Mouse (Mus musculus): Measurements from ENCODE around the gene Ssu2. TPM values are rescaled to one million over a fixed set of nuclear protein-coding genes. Genes with fewer than 3 reads are reported as not detected.

Gene Ssu2
- 1 to 10 TPM; 2.3 TPM for total RNA-seq (2021)
- long read RNA-seq, experiment 1, partial matches to known transcripts: 0 of 1 reads
- long read RNA-seq, experiment 1, other reads (novel, unspliced or antisense): 1 of 1 reads
- long read RNA-seq, experiment 2, partial matches to known transcripts: 1 of 3 reads
- long read RNA-seq, experiment 2, other reads (novel, unspliced or antisense): 2 of 3 reads

DNA sequence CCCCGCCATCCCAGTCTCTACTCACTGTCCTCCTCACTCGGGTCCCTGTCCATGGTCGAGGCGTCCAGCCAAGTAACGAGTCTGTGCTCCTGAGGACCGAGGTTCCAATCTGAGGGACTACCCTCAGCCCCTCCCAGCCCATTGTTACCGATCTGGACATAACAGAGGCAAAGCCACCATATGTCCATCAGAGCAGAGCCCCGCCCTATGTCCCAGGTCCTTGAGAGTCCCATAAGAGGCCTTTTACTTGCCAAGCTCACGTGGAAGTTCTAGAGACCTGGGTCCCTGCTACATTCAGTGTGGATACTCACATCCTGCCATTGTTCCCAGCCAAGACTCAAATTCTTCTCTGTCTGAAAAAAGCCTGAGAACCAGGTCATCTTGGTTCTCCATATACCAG, at the start of gene Ssu2:
TSS of gene Ssu2 (minus strand) at position 77 of the 400 bp plus-strand sequence.
- DNase-seq: no peak

DNA sequence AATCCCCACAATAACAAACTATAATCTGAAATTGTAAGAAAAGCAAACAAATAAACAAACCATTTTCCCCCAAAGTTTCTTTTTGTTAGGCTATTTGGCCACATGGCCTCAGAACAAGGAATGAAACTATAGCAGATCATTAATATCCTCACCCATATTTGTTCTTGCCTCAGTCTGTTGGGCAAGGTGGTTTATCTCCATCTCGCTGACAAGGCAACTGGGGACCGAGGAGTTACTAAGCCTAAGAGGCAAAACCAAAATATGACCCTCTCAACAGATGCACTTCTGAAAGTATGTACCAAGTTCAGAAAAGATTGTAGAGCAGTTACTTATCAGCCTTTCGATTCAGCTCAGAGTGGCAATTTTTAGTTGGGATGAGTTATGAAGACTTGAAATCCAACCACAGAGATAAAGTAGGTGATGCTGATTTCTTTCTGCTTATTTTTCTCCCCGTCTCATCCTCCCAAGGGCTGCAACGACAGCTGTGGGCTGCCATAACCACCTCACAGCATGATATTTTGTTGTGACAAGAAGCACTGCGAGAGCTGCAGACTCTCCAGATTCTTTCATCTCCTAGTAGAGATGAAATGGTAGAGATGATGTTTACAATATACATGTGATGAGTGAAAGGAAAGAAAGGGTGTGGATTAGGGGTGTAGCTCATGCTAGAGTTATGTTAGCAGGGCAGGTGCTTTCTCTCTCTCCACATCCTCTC, 38.4 kb upstream of the Ssu2 start:
- DNase-seq: no peak

- DNase-seq: no peak
Measured at GRCm38 (mm10) chr6:112423746-112424501, 36.1 kb upstream of the Ssu2 start.

GRCm38 (mm10) chr6:112420883-112421282, 33.1 kb upstream of the Ssu2 start:
- DNase-seq: no peak

- no peak for DNase-seq
Measured at GRCm38 (mm10) chr6:112419333-112419732, 31.5 kb upstream of the Ssu2 start.

- no peak for DNase-seq
Measured at GRCm38 (mm10) chr6:112404111-112404510, 16.3 kb upstream of the Ssu2 start.

DNA sequence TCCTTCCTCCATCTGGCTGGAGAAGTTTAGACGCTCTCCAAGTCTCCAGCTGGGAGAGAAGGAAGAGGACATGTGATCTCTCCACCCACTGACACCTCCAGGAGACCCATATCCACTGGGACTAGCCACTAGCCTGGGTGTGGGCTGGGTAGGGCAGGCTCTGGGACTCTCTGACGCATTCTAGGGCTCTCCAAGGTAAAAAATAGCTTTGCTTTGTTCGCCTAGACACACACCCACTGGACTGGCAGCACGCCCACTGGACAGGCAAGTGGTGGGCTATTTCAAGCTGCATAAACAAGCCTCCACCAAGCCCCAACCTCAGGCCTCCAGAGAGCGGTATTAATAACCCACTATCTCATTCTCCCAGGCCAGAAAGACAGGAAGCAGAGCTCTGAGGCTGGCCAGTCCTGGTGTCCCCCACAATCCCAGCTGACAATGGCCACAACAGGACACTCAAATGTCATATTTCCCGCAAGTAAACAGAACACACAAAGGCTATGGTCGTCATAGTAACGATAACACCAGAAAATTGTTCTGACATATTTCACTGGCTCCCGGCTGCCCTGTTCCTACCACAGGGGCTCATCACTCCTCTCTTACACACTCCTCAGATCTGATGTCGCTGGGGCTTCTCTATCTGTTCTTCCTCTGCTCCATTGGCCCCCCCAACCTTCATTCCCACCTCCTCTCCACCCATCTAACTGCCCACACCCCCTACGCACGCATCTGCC, 14.3 kb upstream of the Ssu2 start:
- DNase-seq: peak; percentile 83

- DNase-seq: no peak
Measured at GRCm38 (mm10) chr6:112397351-112397750, 9.5 kb upstream of the Ssu2 start.

GRCm38 (mm10) chr6:112396352-112396751, 8.5 kb upstream of the Ssu2 start:
- DNase-seq: no peak

- DNase-seq: no peak
Measured at GRCm38 (mm10) chr6:112388385-112388784, 562 bp upstream of the Ssu2 start.

DNA sequence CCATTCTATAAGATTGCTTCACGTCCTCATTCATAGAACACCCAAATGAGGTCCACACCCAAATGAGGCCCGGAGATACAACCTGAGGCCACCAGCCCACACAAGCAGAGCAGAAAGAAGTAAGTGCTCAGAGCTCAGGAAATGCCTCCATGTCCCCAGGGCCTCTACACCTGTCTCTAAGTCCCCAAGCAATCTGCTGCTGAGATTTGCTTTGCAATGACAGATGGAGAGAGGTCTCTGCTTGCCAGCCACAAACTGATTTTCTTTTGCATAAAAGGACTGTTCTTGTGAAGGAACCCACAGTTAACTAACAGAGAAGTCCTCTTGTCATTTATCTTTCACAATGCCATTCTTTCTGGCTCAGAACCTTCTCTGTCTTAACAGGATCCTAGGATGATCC, 1.6 kb downstream of the Ssu2 start:
- DNase-seq: no peak

- no peak for DNase-seq
Measured at GRCm38 (mm10) chr6:112382990-112383685, 4.7 kb downstream of the Ssu2 start.

DNA sequence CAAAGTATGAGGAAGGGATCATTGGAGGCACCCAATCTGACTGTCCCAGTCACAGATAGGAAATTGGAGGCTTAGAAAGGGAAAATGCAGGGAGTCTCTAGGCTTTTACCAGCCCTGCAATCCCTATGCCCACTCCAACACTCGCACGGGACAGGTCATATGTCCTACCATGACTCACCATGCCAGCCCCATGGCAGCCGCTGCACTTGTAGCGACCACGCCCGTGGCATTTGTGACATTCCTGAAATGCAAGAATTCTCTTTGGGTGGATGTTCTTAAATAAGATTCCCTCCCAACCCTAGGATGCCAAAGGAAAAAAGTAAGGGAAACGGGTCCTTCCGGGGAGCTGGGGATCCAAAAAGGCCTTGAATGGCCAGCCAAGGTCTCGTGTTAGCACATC, 8.8 kb downstream of the Ssu2 start:
- no peak for DNase-seq

GRCm38 (mm10) chr6:112375661-112376392, 12.0 kb downstream of the Ssu2 start:
- no peak for DNase-seq

DNA sequence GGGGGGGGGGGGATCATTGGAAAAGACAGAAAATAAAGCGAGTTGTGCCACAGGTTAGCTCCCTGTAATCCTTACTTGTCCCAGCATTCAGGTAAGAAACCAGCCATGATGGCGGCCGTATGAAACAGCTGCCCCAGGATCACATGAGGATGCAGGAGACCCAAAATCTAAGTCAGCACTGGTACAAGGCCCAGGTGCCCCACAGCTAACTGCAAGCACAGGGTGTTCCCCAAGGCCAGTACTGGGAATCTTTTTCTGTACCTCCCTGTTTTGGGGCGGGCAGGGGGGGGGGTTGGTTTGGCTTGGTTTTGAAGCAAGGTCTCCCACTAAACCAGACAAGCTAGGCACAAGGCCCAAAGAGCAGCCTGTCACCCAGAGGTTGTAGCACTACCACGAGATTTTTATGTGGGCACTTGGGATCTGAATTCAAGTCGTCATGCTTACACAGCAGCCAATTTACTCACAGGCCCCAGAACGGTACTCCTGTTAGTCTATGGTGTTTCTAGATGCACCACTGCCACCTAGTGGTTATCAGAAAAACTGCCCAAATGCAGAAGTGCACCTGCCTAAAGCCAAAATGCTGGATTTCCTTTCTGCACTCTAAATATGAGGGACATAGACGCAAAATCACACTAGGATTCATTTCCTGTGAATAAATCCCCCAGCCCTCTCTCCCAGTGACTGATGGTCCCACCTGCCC, 13.8 kb downstream of the Ssu2 start:
- DNase-seq: no peak

GRCm38 (mm10) chr6:112365294-112365693, 22.5 kb downstream of the Ssu2 start:
- no peak for DNase-seq

GRCm38 (mm10) chr6:112364581-112364980, 23.2 kb downstream of the Ssu2 start:
- peak; percentile 34 for DNase-seq

DNA sequence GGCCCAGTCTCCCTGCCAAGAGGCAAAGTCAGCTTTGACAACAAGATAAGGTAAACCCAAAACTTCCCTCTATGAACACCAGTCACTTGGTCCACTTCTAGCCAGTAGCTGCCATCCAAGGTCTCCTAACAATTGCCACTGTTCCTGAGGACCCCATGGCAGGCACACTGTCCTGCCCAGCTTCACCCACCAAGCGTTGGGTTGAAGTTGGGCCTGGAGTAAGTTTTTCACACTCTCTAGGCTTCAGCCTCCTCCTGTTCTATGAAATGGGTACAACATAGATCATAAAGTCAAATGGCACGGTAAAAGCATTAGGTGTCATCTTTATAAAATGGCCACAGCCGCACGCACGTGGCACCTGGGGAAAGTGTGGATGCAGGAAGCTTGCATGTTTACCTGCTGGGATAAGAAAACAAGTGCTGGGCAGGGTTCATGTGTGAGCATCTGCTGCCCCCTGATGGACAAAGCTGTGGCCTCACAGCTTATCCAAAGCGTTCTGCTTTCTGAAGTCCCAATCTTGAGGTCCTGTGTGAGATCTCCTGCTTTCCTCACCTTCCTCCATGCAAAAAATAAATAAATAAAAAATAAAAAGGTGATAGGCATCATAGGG, 25.4 kb downstream of the Ssu2 start:
- DNase-seq: peak; percentile 78

GRCm38 (mm10) chr6:112360676-112361075, 27.1 kb downstream of the Ssu2 start:
- no peak for DNase-seq

GRCm38 (mm10) chr6:112359341-112359740, 28.5 kb downstream of the Ssu2 start:
- no peak for DNase-seq
